Mouse (Mus musculus): ENCODE results near the gene Zswim3.
A peak's percentile ranks its signal among the peaks of the same experiment; 100 is the strongest.
"Not testable (repeated sequence)": the region's sequence is repeated elsewhere in the genome, so short reads cannot be mapped to it uniquely, and the experiment has no call there.

The Zswim3 gene

GRCm38 (mm10) chr2:164815348-164815747, 10.4 kb downstream of the Zswim3 start:
- no peak for DNase-seq

GRCm38 (mm10) chr2:164815821-164816220, 10.9 kb downstream of the Zswim3 start:
- DNase-seq, result no peak

DNA sequence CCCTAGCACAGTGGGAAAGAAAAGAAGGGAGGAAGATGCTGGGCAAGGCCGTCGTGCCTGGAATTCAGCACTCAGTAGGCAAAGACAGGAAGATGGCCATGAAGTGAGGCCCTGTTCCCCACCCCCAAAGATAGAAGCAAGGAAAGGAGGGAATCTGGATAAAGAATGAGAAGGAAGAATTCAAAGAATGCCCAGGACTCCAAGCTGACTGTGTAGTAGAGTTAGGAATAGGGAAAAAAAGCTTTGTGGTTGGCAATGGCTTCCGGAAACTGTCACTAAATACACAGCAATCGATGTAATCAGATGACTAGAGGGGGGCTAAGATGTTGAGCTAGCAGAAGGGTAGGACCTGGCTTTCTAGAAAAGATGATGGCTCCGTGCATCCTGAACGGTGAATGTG, 12.3 kb downstream of the Zswim3 start:
- no peak for DNase-seq

GRCm38 (mm10) chr2:164817703-164818102, 12.8 kb downstream of the Zswim3 start:
- DNase-seq, result no peak

DNA sequence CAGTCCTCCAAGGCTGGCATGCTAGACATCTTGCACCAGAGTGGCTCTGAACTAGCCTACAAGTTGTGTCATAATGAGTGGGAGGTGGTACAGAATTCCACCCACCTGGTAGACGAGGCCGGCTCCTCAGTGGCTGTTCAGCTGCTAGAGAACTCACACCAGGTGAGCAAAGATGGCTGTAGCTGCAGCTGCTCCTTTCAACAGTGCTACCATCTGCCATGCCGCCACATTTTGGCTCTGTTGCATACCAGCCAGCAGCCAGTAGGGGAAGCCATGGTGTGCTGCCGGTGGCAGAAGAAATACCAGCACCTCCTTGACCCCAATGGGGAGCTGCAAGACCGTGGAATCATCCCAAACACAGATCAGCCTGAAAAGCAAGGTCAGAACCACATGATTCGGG, 16.2 kb downstream of the Zswim3 start:
- peak; percentile 56 for DNase-seq

DNA sequence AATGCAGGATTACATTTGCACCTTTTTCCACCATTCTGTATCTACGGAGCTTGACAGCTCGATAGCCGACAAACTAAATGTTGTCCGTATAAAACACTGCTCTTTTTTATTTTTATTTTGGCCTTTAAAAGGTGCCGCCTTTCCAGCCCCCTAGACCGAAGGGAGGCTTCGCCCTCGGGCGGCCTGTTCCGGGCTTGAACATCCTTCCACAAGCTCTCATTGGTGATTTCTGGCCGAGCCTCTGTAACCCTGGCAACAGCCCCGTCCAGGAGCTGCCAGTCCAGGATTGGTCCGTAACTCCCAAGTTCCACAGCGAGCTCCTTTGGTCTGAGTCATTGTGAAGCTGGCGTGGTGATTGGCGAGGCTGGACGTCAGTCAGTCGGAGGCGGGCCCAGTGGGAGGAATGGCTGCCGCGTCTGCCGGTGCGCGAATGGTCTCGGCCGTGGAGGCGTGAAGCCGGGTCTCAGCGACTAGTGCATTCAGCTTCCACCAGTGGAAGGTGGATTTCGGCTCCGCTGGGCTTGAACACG, 17.8 kb downstream of the Zswim3 start, which contains the start of gene Zswim1:
Gene Zswim1, plus strand, starts transcription at position 51 of the 530 bp plus-strand sequence.
- DNase-seq, result peak; percentile 99

GRCm38 (mm10) chr2:164823181-164823585, 18.3 kb downstream of the Zswim3 start:
- DNase-seq, result no peak

GRCm38 (mm10) chr2:164823969-164824368, 19.1 kb downstream of the Zswim3 start:
- no peak for DNase-seq

DNA sequence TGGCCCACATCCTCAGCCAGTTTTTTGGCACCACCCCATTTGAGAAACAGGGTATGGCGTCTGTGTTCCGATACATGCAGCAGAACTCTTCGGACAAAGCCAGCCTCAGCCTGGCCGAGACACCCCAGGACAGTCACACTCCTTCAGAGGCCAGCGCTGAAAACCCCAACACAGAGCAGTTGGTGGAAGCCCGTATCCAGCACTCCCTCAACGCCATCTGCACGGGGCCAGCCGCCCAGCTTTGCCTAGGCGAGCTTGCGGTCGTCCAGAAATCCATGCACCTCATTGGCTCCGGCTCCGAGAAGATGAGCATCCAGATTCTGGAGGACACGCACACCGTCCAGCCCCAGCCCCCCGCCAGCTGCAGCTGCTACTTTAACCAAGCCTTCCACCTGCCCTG, 20.6 kb downstream of the Zswim3 start:
- DNase-seq, result no peak

GRCm38 (mm10) chr2:164827146-164827850, 22.4 kb downstream of the Zswim3 start:
- DNase-seq, result no peak

DNA sequence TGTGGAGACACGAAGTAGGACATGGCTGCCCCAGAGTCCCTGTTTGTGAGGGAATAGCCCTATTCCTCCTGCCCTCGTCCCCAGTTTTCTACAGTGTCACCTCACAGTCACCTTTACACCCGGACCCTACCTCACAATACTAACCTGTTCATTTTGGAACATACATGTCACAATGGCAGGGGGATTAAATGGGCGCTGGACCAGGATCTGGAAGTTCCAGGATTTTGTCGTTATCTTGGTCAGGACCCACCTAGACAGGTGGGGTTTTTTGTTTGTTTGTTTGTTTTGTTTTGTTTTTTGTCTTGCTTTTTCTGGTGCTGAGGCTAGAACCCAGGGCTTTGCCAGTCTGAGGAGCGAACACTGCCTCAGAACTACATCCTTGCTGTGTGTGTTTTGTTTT, 23.5 kb downstream of the Zswim3 start, which contains the start of gene Spata25:
Gene Spata25, minus strand, starts transcription at position 101 of the 400 bp plus-strand sequence.
- no peak for DNase-seq

GRCm38 (mm10) chr2:164829090-164829489, 24.2 kb downstream of the Zswim3 start:
- DNase-seq, result no peak

GRCm38 (mm10) chr2:164831029-164831428, 26.1 kb downstream of the Zswim3 start:
- no peak for DNase-seq

- no peak for DNase-seq
Measured at GRCm38 (mm10) chr2:164832032-164832747, 27.3 kb downstream of the Zswim3 start.

DNA sequence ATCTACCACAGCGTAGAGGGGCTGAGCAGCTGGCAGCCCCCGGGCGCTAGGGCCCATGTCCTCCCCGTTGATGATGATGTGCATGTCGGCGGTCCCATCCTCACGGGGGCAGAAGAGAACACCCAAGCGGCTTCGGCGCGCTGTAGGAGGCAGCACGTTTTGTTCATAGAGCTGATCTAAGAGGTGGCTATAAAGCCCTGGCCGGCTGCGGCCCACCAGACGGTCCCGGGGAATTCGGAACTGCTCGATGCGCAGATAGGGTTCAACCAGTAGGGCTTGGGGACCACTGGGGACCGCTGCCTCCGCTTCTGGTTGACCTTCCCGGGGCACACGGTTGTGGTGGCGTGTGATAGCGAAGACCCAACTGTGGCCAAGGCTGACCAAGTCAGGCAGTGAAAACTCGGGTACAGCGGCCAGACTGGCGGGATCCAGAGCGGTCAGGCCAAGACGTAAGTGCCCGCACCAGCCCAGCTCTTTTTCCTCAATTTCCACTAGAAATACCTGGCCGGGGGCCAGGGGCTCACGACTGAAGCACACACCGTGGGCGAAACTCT, 27.9 kb downstream of the Zswim3 start, which contains the start of gene Ctsa:
Gene Ctsa, plus strand, starts transcription at position 126 of the 554 bp plus-strand sequence.
- DNase-seq, result peak; percentile 81

DNA sequence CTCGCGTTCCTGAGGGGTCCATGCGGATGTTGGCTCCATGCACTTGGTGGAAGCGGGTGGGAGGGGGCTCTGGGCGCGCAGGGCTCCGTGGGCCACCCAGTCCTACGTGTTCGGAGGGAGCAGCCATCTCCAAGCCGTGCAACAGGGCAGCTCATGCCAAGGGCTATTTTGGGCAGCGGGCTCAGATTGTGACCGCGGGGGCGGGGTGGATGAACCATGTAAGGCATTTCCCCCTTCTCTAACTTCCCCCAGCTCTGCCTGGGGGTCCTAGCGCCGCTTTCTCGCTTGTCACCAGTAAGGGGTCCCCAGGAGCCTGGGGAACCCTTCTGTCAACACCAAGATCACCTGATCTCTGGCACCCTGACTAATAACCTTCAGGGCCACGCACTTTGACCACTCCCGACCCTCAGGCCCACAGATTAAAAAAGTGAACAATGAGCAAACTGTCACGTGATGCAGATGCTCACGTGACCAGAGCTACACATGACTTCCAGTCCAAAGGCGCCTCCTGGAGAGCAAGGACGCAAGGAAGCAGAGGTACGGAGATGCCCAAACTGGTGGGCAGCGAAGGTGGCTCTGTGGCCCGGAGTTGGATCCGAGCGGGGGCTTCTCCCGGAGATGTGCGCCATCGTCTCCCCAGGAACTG, 28.5 kb downstream of the Zswim3 start, which contains the start of gene Neurl2:
Gene Neurl2, minus strand, starts transcription at position 143 of the 646 bp plus-strand sequence.
- DNase-seq, result peak; percentile 92

DNA sequence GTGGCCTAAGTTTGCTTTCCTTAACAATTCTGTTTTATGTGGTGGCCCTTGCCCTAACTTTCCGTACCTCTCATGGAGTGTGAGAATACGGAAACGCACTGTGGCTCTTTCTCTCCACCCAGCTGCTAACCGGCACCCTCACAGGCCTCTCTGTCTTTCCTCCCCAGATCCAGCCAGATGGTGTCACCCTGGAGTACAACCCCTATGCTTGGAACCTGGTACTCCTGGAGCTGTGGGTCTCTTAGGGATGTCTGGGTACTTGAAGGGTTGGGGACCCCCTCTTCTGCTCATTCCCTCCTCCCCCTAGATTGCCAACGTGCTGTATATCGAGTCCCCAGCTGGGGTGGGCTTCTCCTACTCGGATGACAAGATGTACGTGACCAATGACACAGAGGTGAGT, 29.6 kb downstream of the Zswim3 start:
- peak; percentile 52 for DNase-seq

DNA sequence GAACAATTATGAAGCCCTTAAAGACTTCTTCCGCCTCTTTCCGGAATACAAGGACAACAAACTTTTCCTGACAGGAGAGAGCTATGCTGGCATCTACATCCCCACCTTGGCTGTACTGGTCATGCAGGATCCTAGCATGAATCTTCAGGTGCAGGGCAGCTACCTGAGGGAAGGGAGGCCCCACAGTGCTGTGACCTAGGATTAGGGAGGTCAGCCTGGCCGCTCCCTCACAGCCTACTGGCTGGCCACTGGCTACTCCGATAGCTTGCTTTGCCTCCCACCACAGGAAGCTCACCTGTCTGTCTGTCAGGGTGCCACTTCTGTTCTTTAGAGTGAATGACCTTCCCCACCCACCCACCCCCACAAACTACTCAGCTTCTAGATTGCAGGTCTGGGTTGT, 30.3 kb downstream of the Zswim3 start:
- DNase-seq, result no peak

- DNase-seq, result no peak
Measured at GRCm38 (mm10) chr2:164845782-164846181, 40.9 kb downstream of the Zswim3 start.

- DNase-seq, result no peak
Measured at GRCm38 (mm10) chr2:164850061-164850460, 45.2 kb downstream of the Zswim3 start.

GRCm38 (mm10) chr2:164855572-164855971, 50.7 kb downstream of the Zswim3 start:
- DNase-seq, result not testable (repeated sequence)

GRCm38 (mm10) chr2:164856309-164857100, 51.6 kb downstream of the Zswim3 start:
- DNase-seq, result no peak
